Mouse (Mus musculus): ENCODE data around the gene Cntrl.

Cntrl gene

DNA sequence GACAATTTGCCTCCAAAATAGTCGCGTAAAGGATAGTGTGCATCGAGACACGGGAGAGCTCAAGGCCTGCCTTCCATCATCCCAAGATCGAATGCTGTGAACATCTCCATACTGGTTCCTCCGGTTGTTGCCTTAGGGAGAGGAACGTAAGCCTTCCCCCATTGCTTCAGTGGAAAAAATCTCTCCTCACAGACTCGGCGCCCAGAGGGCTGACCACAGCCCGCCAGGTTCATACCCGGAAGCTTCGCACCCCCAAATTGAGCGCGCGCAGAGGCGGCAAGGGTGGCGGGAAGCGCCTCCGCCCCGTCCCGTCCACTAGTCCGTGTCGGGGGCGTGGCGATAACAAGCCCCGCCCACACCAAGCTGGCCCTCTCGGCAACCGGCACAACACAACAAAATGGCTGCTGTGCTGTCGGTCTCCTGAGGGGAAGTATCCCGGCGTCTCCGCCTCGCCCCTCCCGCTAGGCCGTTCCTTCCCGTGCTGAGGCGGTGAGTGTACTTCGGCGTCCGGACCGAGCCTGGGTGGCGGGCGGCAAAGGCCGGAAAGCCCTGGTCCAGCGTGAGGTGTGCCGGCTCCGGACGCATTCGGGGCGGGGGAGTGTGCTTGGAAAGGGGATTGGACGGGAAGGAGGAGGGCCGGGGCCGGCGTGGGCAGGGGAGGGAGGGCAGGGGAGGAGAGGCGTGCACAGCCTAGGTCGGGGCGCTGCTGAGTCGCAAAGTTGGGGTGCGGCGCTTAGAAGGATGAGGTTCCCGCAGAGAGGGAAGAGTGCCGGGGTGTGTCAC lies at the start of gene Cntrl:
TSS of gene Cntrl (plus strand) at position 352 of the 783 bp plus-strand sequence.
- DNase-seq = peak; percentile 98 to 99

DNA sequence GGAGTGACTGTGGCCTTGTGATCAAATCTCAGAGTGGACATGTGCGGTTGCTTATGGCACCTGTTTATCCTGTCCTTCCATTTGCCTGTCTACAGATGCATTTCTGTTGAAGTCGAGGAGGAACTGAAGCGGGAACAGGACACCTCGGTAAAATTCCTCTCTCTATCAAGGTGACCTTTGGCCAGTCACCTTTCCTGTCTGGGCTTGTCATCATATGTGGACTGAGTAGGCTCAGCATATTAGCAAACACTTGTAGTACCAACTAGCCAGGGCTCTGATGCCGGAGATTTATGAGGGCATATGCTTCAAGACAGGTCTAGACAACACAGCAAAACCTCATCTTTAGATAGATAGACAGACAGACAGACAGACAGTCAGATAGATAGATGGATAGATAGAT lies 49.0 kb upstream of the Cntrl start:
- no peak for DNase-seq

DNA sequence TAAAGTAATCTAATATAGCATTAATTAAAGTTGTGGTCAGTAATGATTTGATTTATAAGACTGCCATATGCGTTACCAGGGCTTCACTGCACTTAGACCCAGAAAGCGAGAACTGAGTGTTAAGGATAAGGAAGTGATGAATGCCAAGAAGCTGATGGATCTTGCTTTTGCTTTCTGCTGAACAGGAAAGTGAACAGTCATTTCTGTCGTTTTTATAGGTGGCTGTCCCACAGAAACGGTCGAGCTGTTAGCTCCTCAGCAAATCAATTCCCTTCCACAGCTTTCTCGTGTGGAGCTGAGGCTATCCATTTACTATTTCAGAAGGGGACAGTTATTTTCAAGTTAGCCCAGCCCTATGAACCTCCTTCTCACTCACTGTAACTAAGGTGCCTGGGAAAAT lies 48.4 kb upstream of the Cntrl start:
- no peak for DNase-seq

DNA sequence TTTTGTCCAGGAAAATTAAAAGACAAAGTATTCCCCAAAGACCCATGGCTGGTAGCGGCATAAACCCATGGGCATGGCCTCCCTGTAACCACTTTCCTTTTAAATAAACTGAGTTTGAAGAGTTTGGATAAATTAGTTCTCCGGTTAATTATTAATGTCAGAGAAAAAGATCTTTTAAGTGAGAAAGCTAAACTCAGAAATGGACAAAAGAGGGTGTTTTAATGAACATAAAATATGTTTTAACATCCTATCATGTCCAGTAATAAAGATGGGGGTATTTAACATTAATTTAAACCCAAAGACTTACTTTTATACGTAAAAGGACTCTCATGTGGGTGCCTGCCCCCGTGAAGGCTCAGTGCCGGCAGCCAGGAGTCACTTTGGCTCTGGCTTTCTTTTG lies 48.0 kb upstream of the Cntrl start, which contains the start of gene Hc:
TSS of gene Hc (minus strand) at position 101 of the 400 bp plus-strand sequence.
- no peak for DNase-seq

DNA sequence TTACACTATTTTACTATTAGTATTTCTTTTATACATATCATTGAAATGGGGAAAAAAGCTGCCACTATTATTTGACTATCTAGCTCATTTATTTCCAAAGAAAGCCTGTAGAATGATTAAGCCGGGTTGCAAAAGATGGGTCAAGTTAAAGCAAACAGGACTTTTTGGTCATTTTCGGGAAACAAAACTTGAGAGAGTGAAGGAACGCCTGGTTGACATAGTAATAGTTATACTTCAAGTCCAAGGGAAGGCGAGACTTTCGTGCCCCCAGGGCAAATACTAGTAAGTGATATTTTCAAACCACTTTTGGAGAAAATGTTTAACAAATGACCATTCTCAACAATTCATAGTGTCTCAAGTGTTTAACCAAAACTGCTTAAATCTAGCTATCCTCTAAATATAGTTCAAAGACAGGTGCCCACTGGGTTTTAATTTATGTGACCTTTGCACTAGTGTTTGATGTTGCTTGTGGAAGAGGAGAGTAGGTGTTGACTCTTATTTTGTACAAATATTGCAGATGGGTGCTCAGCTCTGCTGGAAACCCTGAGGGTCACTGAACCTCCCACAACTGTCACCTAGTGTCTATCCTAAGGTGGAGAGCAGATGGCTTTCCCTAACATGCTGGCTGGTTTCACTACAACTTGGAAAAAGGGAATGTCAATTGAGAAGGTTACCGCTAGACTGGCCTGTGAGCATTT lies 45.8 kb upstream of the Cntrl start:
- DNase-seq = no peak

DNA sequence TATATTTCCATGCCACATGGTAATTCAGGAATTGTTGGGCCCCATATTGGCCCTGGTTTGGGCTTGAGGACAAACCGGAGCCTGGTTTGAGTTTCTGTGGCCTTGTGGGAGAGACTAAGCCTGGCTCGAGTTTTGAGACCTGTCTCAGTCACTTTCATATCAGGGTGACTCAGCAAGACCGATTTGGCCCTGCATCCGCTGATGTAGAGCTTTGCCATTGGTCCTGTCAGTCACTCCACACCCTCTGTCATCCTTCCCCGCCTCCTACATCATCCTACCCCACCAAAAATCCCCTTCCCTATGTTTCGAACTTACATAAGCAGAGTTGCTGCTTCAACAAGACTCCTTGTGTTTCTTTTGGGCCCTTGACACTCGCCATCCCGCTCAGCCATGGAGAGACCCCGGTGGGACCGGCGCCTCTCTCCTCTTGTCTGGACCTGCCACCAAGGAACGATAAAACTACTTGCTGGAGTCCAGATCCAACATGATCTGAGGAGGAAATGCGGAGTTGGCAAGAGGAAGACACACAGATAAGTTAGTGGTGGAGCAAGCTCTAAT lies 42.7 kb upstream of the Cntrl start:
- no peak for DNase-seq

DNA sequence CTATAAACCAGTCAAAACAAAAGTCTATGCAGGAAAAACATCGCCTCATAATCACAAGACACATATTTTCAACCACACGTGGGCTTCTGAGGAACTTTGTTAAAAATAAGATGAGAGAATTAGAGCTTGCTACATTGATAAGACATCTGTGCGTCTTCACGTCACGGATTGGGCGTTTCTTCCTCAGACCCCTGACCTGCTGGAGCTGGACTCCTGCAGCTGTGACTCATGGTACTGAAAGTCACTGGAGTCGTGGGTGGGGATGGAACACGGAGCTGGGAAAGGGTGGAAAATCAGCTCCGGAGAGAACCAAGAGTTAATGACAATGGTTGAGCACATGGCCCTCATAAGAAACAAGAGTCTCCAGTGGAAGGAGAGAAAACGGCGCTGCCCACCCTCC lies 42.2 kb upstream of the Cntrl start:
- no peak for DNase-seq

DNA sequence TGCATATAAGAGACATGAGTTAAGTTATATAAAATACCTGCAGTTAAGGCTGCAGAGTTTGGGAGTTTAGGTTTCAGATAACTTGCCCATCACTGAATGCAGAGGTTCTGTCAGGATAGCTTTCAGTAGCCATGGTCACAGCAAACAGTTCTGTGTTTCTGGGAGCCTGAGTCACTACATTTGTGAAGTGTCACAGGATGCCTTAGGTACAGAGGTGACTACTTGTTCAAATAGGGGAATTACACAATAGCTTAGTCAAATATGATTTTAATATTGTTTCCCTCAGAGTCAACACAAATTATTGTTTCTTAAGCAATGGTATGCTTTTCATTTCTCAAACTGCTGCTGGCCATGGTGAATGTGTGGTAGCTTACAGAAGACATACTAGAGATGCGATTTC lies 40.2 kb upstream of the Cntrl start:
- no peak for DNase-seq

DNA sequence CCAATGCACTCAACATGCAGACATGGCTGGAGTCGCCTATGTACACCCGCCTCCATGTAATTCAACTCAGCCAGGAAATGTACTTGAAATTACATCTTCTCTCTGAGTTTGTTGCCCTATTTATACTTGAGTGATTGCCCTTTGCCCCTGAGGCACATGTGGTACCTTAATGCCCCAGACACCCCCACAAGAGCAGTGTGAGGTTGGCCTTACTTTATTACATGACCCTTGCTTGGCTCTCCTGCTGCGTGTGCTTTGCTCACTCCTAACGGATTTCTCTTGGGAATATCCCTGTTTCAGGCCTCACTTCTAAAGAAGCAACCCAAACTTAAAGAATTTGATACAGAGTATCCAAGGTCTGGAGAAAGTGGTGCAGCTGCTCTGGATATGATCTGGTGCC lies 39.0 kb upstream of the Cntrl start:
- DNase-seq = no peak

DNA sequence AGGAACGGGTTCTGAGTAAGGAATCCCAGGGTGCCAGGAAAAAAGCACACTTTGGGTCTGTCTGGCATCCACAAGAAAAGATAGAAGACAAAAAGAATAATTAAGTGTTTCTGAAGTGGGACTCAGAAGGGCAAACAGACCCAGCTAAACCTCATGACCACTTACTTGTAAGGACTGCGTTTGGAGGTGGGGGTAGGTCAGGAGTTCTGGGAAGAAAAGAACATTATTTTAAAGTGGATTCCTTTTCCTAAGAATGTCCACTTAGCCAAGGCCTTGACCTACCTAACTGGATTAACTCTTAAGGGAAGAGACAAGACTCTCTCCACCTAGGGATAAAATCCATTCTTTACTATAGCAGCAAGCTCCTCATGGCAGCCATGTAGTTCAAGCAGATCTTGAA lies 36.7 kb upstream of the Cntrl start:
- no peak for DNase-seq

DNA sequence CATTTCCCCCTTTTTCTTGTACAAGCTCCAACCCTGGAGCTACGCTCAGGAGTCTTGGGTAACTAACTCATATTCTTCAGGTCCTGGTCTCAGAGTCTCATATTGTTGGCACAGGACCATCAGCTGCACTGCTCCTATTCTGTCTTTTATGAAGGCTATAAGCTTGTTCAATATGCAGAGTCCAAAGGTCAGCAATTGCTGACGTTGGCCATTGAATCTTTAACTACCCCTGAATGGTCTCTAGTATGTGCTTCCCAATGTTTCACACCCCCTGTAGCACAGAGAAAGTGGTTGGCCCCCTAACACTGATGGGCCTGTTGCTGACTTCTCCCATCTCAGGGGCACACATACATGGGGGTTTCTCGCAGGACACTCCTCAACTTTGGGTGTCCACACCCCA lies 35.0 kb upstream of the Cntrl start:
- no peak for DNase-seq

DNA sequence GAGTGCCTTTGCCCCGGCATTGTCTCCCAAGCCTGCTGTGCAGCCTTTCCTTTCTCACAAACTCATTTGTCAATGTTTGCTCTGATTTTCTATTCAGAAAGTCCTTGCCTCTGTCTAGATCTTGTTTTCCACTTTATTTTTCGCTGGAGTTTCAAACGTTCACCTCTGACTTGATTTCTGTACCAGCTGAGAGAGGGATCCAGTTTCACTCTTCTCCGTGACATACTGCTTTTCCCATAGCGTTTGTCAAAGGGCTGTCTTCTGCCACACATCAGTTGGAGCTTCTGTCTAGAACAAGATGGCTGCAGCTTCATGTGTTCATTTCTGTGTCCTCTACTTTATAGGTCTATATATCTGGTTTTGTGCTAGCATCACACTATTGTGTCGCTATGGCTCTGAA lies 30.1 kb upstream of the Cntrl start:
- no peak for DNase-seq

DNA sequence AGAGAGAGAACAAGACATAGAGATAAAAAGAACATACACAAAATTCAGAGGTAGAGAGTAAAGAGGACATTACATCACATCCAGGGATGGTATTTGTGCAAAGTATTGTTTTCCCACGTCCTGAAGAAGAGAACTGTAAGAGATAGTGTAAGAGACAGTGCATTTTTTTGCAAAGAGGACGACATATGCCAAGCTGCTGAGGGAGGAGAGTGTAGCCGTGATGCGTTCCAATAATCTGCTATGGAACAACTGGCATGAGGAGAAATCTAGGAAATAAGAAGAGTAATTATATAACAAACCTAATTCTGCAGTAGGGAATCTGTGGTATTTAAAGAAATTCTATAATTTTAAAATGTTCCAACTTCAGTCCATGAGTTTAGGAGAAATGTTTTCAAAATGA lies 21.9 kb upstream of the Cntrl start:
- DNase-seq = no peak

DNA sequence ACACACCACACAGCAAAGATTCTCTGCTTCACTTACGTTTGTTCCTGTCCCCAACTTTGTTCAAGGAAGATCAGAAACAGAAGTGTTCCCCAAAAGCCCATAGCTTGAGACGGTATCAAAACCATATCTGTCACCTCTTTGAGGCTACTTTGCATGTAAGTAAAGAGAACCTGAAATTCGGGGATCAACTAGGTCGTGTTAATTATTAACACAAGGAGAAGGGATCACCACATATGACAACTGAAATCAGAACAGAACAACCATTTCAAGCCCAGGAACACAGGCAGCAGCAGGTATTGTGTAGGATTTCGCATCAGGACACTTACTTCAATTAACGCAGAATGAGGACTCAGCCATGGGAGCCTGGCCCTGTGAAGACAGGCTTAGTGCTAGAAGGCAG lies 8.8 kb upstream of the Cntrl start:
- DNase-seq = no peak

DNA sequence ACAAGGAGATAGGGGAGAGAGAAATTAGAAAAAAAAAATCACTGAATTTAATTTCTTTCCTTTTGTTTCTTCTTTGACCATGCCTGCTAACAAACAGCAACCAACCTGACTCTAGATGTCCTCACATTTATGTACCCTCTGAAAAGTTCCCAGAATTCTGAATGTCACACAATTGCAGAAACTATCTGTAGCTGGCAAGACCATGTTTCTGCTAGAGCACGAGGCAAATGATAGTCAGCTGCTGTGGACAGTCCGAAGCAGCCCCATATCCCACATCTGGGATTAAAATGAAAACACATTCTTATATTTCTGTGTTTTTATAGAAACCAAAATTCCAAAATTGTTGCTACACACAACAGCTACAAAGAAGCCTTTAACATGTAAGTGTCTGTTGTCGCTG lies 7.8 kb upstream of the Cntrl start, which contains the start of gene AI182371:
TSS of gene AI182371 (minus strand) at position 101 of the 400 bp plus-strand sequence.
- DNase-seq = no peak

DNA sequence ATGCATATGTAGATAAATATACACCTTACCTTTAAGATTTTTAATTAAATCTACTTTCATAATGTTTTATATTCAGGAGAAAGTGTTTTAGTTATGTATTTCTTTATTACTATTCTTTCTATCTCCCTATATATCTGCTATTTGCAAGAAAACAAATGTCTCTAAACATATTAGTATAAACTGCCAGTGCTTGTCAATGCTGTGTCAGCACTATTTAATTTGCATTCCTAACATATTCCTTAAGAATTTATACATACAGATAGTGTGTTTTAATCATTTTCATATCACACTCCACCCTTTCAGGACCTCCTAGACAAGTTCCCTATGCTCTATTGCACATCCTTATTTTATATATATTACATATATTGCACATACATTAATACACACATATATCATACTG lies 6.5 kb upstream of the Cntrl start:
- no peak for DNase-seq

DNA sequence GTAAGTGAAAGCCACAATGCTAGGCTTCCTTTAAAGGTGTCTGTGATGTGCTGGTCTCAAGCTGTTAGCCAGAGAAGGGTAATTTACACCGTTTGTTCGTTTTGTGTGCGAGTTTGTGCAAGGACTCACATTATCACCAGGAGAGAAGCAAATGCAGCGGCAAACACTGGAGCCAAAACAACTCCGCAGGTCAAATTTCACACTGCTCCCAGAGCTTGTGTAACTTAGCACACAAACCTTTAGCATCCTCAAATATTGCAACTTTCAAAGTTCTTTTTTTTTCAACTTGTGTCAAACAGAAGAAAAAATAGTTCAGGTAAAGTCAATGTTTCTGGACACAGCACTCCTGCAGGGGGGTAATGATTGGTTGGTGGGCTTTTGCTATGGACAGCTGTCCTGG lies 5.7 kb upstream of the Cntrl start:
- DNase-seq = no peak

DNA sequence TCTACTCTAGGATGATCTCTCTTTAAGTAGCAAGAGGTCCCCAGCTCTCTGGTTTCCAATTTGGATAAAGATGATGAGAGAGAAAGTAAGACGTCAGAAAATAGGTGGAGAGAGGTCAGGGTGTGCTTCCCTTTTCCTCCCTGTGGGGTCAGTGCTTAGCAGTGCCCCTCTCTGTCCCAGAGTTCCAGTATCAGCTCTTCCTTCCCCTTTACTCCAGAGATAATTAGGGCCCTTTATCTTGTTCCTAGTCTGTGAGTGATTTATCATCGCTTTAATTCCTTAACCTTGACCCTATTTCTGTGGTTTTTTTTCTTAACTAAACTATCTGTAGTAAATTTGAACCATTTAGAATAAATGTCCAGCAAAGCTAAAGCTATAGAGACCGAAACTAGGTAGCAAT lies 4.4 kb upstream of the Cntrl start:
- DNase-seq = no peak

DNA sequence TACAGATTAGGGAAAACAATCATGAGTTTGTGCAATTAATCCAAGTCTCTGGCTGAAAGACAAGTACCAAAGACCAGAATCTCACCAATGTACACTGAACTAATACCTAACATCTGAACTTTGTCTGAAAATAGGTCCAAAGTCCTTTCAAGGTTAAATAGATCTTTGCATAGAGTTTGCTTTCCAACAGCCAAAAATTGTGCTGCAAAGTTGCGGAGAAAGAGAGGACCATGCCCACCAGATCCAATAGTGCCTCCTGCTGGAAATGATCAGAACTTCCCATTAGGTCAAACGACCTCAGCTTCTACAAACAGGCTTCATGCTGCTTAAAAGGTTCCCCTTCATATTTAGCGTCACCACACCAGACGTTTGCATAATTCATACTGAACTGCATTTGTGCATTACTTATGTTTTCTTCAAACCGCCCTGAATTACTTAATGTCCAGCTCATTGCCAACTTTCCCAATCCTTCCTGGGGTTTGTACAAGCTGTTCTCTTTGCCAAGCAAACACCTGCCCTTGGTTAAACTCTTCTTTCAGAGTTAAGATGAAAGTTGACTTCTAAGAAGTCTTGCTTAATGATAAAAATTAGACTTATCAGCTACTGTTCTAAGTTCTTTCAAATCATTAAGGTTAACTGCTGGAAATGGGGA lies 1.2 kb upstream of the Cntrl start:
- DNase-seq = peak; percentile 41 to 69

DNA sequence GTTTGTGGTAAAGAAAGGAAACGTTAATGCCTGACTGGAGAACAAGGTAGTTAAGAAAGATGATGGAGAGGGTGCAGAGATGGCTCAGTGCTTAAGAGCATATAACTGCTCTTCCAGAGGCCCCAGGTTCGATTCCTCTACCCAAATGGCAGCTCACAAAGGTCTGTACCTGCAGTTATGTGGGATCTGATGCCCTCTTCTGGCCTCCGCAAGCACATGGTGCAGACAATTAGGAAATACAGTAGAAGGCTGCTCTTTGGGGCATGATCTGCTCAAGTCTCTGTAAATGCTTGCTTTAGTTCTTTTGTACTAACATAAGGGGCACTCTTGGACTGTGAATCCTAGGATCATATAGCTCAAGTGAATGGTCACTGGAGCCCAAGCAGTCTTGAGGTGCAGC lies 580 bp upstream of the Cntrl start:
- DNase-seq = peak; percentile 72 to 74

DNA sequence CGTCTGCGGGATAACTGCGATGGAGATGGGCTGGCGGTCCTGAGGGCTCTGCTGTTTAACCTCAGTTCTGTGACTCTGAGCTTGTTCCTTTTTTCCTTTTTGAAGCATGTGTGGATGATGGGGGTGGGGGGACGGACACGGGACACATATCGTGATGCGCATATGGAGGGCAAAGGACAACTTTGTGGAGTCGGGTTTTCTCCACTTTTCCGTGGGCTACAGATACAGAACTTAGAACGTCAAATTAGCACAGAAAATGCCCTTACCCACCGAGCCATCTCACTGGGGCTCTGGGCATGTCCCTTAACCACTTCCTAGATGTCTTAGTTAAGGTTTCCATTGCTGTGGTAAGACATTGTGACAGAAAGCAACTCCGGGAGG lies 622 bp downstream of the Cntrl start:
- no peak for DNase-seq

DNA sequence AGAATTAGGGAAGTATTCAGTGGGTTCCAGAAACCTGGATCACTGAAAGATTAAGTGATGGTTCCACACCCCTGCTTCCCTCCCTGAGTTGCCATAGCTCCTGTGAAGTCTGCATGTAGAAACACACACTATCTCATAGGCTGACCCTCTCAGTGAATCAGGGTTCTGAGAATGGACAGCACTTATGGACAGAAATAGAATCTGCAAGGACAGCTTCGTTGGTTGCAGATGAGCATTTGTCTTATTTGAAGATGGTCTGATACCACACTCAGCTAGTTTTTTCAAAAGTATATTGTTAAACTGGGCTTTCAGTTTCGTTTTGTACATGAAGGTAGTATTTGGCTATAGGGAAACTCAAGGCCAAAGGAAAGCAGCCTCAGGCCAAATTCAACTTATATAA lies 1.2 kb downstream of the Cntrl start:
- DNase-seq = no peak

DNA sequence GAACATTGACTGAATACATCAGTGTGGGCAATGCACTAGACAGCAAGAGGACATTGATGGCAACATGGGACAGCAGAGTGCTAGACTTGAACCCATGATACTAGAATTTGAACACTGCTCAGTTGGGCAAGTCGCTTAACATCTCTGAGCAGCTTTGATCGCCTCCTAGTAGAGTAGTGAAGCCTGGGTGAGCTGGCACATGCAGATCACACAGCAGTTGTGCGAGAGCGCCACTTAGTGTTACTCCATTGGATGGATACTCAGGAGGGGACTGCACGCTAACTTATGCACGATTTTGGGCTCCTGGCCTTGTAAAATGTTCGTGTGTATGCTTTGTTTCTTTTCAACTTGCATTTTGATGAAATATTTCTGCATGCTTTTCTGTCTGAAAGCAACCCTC lies 15.4 kb downstream of the Cntrl start:
- peak in 1 of 2 experiments; percentile 27 for DNase-seq

DNA sequence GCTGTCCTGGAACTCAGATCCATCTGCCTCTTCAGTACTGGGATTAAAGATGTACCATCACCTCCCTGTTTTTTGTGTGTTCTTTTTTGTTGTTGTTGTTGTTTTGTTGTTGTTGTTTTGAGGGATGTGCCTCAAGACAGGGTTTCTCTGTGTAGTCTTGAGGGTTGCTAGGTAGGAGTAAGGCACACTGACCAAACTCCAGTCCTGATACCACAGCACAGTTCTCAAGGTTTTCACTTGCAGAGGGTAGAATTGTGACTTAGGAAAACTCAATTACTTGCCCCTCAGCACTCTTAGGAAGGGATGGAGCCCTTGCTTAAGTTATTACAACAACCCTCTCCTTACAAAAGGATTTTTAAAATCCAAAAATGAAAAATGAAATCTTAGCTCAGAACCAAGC lies 22.2 kb downstream of the Cntrl start:
- no peak for DNase-seq

Data from cerebellum, postnatal 10 days (tissue).